Mouse (Mus musculus): ENCODE results near the gene Rassf7. TPM values are rescaled to one million over a fixed set of nuclear protein-coding genes. Genes with fewer than 3 reads are reported as not detected.

The Rassf7 gene
- total and polyA plus RNA-seq, 3 experiments = 7.0 to 9.5 TPM; not detected in 1

DNA sequence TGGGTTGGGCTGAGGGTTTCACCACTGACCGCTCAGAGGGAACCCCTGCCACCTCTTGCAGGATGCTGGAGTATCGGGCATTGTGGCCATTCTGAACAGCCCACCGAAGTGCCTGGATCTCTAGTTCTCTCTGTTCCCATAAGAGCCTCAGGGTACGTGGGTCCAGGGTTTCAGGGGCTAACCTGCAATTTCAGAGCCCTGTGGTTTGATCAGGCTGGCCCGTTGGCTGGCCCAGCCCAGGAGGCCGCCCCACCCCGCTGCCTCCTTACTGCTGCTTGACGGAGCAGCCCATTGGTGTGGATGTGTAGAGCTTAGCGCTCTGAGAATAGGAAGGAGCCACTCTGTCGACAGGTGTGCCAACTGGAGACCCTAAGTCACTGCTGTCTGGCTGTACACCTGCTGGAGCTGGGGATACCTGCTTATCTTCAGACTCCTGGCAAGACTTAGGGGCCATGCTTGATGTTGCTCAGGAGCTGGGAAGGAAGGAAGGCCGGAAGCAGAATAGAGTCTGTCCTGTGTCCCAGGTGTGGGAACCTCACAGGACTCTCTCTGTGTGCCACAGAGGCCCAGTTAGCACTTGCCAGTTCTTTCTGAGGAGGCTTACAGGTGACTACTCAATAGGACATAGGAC is 1.9 kb upstream of the Rassf7 start, which contains the start of gene Lmntd2:
Gene Lmntd2 (minus strand): TSS at position 476 of the 631 bp plus-strand sequence.
- Histone ChIP-seq H3K4me1 (ENCODE audit: control insufficient read depth in 1 of 2, insufficient read depth in 2 of 2, low read length in 2 of 2) (peaks cover 0 to 10% of the 10 kb centered on the region in 2 experiments; a peak in 2 of 4 replicates), H3K4me3 (ENCODE audit: control insufficient read depth in 1 of 2, insufficient read depth in 1 of 2, low read depth in 2 of 2, low read length in 2 of 2) (no peak within 1 kb of the TSS), H3K27me3 (ENCODE audit: control insufficient read depth in 1 of 2, insufficient read depth in 2 of 2, low read length in 2 of 2) (peaks cover 0 to 1% of the 10 kb centered on the region in 2 experiments; a peak in 1 of 4 replicates), H3K79me2 (ENCODE audit: control insufficient read depth, insufficient read depth, low read length, poor library complexity) (no peaks in the 10 kb centered on the region; the same call in 1 of the 2 replicates), H3K27ac (ENCODE audit: control insufficient read depth, low read depth, low read length) (no peak within 1 kb of the TSS), H3K36me3 (ENCODE audit: control insufficient read depth in 1 of 2, insufficient read depth in 2 of 2, low read length in 2 of 2) (no peaks in the 10 kb centered on the region; a peak in 1 of 4 replicates), H3K9ac (ENCODE audit: control insufficient read depth, low read depth, low read length, poor library complexity, severe bottlenecking) (no peak within 1 kb of the TSS), H3K9me3 (replicated peaks; ENCODE audit: insufficient read depth, low read length) (no peaks in the 10 kb centered on the region)
- no peak for DNase-seq (ENCODE audit: low read depth, low spot score)
- TF ChIP-seq JUND (IDR thresholded peaks at IDR 0.05; ENCODE audit: low read depth, low read length) (no peak), MAX (IDR thresholded peaks at IDR 0.05; ENCODE audit: low read length) (no peak), TAL1 (IDR thresholded peaks at IDR 0.05; ENCODE audit: low read length) (no peak), SMC3 (IDR thresholded peaks at IDR 0.05; ENCODE audit: low read depth, low read length) (no peak), USF1 (IDR thresholded peaks at IDR 0.05; ENCODE audit: low read depth, low read length) (no peak), MXI1 (IDR thresholded peaks at IDR 0.05; ENCODE audit: low read depth, low read length) (no peak), HCFC1 (IDR thresholded peaks at IDR 0.05; ENCODE audit: low read depth, low read length) (no peak), MEF2A (IDR thresholded peaks at IDR 0.05; ENCODE audit: extremely low read depth, insufficient replicate concordance, low read depth, low read length, poor library complexity, severe bottlenecking) (no peak), MAFK (IDR thresholded peaks at IDR 0.05; ENCODE audit: borderline replicate concordance, low read depth, low read length) (no peak), GABPA (IDR thresholded peaks at IDR 0.05; ENCODE audit: low read depth, low read length) (no peak), NELFE (IDR thresholded peaks at IDR 0.05; ENCODE audit: low read depth, low read length) (no peak), USF2 (IDR thresholded peaks at IDR 0.05; ENCODE audit: borderline replicate concordance in 1 of 2, insufficient read depth in 1 of 2, low read depth in 1 of 2, low read length in 2 of 2) (no peak), EP300 (IDR thresholded peaks at IDR 0.05; ENCODE audit: low read depth in 1 of 2, low read length in 2 of 2) (no peak)

DNA sequence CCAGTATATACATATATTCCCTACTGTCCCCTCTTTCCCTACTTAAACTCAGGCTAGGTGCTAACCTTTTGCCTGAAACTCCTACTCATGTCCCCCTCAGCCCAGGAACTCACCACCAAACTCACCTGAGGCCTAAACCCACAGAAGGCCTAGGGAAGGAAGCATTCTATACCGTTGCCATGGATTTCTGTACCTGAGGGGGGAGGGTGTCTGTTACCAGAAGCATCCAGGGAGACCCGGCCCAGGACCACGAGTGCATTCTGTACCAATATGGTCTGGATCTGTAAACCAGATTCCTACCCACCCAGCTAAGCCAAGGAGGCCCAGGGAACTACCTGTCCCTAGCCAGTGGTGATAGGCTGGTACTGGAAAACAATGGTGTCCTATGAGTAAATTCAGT is 1.4 kb upstream of the Rassf7 start:
- peaks cover 0 to 1% of the 10 kb centered on the region in 2 experiments; a peak in 1 of 4 replicates for H3K27me3 ChIP-seq (ENCODE audit: control insufficient read depth in 1 of 2, insufficient read depth in 2 of 2, low read length in 2 of 2)
- peaks cover 0 to 10% of the 10 kb centered on the region in 2 experiments; a peak in 2 of 4 replicates for H3K4me1 ChIP-seq (ENCODE audit: control insufficient read depth in 1 of 2, insufficient read depth in 2 of 2, low read length in 2 of 2)
- H3K36me3 ChIP-seq (ENCODE audit: control insufficient read depth in 1 of 2, insufficient read depth in 2 of 2, low read length in 2 of 2) = no peaks in the 10 kb centered on the region; a peak in 1 of 4 replicates
- H3K4me3 ChIP-seq (ENCODE audit: control insufficient read depth in 1 of 2, insufficient read depth in 1 of 2, low read depth in 2 of 2, low read length in 2 of 2) = no peak overlapping the region
- H3K27ac ChIP-seq (ENCODE audit: control insufficient read depth, low read depth, low read length) = no peak overlapping the region
- no peak for DNase-seq (ENCODE audit: low read depth, low spot score)
- no peak overlapping the region for H3K9ac ChIP-seq (ENCODE audit: control insufficient read depth, low read depth, low read length, poor library complexity, severe bottlenecking)
- no peaks in the 10 kb centered on the region for H3K9me3 ChIP-seq (replicated peaks; ENCODE audit: insufficient read depth, low read length)
- no peak for TF ChIP-seq POLR2AphosphoS2 (IDR thresholded peaks at IDR 0.05; ENCODE audit: low read length)
- no peak for TF ChIP-seq ETS1 (IDR thresholded peaks at IDR 0.05; ENCODE audit: low read depth, low read length)
- TF ChIP-seq NRF1 (IDR thresholded peaks at IDR 0.05; ENCODE audit: insufficient read depth, low read depth, low read length, poor library complexity, severe bottlenecking) = no peak
- TF ChIP-seq ZC3H11A (IDR thresholded peaks at IDR 0.05; ENCODE audit: low read depth, low read length) = no peak
- TF ChIP-seq EP300 (IDR thresholded peaks at IDR 0.05; ENCODE audit: low read depth in 1 of 2, low read length in 2 of 2) = no peak
- no peak for TF ChIP-seq MAX (IDR thresholded peaks at IDR 0.05; ENCODE audit: low read length)
- TF ChIP-seq UBTF (IDR thresholded peaks at IDR 0.05; ENCODE audit: borderline replicate concordance, insufficient read depth, low read depth, low read length) = no peak
- TF ChIP-seq BHLHE40 (IDR thresholded peaks at IDR 0.05; ENCODE audit: borderline replicate concordance, low read depth, low read length) = no peak
- no peak for TF ChIP-seq SIN3A (IDR thresholded peaks at IDR 0.05; ENCODE audit: low read length)
- no peak for TF ChIP-seq CHD1 (IDR thresholded peaks at IDR 0.05; ENCODE audit: low read depth, low read length)
- H3K79me2 ChIP-seq (ENCODE audit: control insufficient read depth, insufficient read depth, low read length, poor library complexity) = no peaks in the 10 kb centered on the region; the same call in 1 of the 2 replicates
